Mouse (Mus musculus): ENCODE data around the gene Olfr13. TPM values are rescaled to one million over a fixed set of nuclear protein-coding genes. Genes with fewer than 3 reads are reported as not detected.

Gene Olfr13
- total and polyA plus RNA-seq, 2 experiments: not detected

Other genes starting within 250 kb of the Olfr13 start
- not detected in 2 replicates for gene Olfr444, start 223.1 kb upstream of the Olfr13 start, total RNA-seq (2014; rRNA removed)
- gene Olfr444, start 223.1 kb upstream of the Olfr13 start, polyA plus RNA-seq (2012; rRNA removed): not detected in 2 replicates
- not detected in 2 replicates for gene Olfr441, start 65.8 kb upstream of the Olfr13 start, total RNA-seq (2014; rRNA removed)
- gene Olfr441, start 65.8 kb upstream of the Olfr13 start, polyA plus RNA-seq (2012; rRNA removed): not detected in 2 replicates
- gene Olfr237-ps1, start 25.6 kb upstream of the Olfr13 start, total RNA-seq (2014; rRNA removed): not detected in 2 replicates
- not detected in 2 replicates for gene Olfr237-ps1, start 25.6 kb upstream of the Olfr13 start, polyA plus RNA-seq (2012; rRNA removed)
- not detected in 2 replicates for gene Olfr437, start 8.9 kb upstream of the Olfr13 start, total RNA-seq (2014; rRNA removed)
- not detected in 2 replicates for gene Olfr437, start 8.9 kb upstream of the Olfr13 start, polyA plus RNA-seq (2012; rRNA removed)
- not detected in 2 replicates for gene Olfr435, start 25.0 kb downstream of the Olfr13 start, total RNA-seq (2014; rRNA removed)
- not detected in 2 replicates for gene Olfr435, start 25.0 kb downstream of the Olfr13 start, polyA plus RNA-seq (2012; rRNA removed)
- gene Olfr434, start 40.9 kb downstream of the Olfr13 start, total RNA-seq (2014; rRNA removed): not detected in 2 replicates
- not detected in 2 replicates for gene Olfr434, start 40.9 kb downstream of the Olfr13 start, polyA plus RNA-seq (2012; rRNA removed)
- not detected in 2 replicates for gene Olfr47, start 59.4 kb downstream of the Olfr13 start, total RNA-seq (2014; rRNA removed)
- gene Olfr47, start 59.4 kb downstream of the Olfr13 start, polyA plus RNA-seq (2012; rRNA removed): not detected in 2 replicates
- gene Arhgef5, start 93.4 kb downstream of the Olfr13 start, total RNA-seq (2014; rRNA removed): 10.4 and 11.9 TPM in 2 replicates
- 9.4 and 11.4 TPM in 2 replicates for gene Arhgef5, start 93.4 kb downstream of the Olfr13 start, polyA plus RNA-seq (2012; rRNA removed)
- not detected in 2 replicates for gene Nobox, start 137.4 kb downstream of the Olfr13 start, total RNA-seq (2014; rRNA removed)
- gene Nobox, start 137.4 kb downstream of the Olfr13 start, polyA plus RNA-seq (2012; rRNA removed): 0.04 TPM in 1 of 2 replicates, not detected in the other

Measured in liver, adult 2 months (tissue).